Mouse (Mus musculus) megakaryocyte, embryonic 14.5 days (primary cell): Measurements from ENCODE around the gene Serpinb9b.

Source experiments
- FLI1 ChIP-seq: IDR thresholded peaks from 2 replicates; pipeline ENCODE4 v1.6.1; 2012; ENCODE audit warnings: low read length, inconsistent platforms, mixed read lengths
- GATA1 ChIP-seq: IDR thresholded peaks from 3 replicates; pipeline ENCODE4 v1.6.1; 2012; ENCODE audit warnings: mixed read lengths, low read length, inconsistent platforms, borderline replicate concordance

DNA sequence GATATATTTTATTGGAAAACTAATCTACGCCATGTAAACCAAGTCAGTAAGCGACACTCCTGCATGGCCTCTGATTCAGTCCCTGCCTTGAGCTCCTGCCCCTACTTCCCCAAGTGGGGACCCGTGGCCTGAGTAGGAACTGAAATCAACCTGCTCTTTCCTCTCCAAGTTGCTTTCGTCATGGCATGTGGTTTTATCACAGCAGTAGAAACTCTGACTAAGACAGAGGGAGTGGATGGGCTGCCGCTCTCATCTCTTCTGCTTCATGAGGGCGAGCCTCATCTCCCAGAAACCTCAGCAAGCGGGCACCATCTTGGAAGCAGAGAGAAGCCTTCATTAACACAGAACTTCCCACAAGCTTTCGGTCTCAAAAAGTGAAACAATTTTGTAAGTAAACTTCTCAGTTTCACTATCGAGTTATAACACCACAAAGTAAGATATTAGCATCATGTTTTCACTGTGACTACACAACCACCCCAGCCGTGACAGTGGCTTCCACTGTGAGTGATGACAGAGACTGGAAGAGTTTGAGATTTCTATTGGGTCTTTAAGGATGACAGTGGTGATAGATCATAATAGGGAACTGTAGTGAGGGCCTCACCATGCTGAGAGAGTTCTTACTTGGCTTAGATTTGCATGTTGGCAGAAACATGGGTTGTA, 49.9 kb downstream of the Serpinb9b start:
- TF ChIP-seq GATA1 (no peak), FLI1 (no peak)
